ENCODE assay signal across 11 mouse cellular contexts in the genomic region with DNA sequence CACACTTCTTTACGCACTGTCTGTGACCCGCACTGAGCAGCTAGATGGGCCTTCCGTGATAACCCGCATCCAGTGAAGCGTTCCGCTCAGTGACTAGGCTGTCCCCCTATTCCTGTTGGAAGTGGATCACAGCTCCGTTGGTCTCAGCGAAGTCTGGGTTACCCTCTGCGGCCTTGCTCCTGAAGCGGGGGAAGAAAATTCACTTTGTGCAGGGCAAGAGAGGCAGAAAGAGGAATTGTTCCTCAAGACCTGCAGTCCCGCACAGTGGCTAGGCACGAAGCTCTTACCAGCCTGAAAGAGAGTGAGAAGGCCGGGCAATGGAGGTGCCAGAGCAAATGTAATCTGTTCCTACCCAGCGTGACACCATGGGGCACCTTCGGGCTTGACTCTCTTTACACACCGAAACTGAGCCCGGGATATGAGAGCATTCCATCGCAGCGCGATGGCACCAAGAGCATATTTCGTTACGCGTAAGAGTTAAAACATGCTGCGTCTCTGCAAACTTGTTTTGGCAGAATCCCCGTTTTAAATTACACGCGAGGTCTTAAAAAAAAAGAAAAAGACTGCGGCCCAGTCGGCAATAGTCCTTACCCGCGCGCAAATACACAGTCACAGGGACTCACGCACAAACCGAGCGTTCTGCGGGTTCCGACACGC. TPM values are rescaled to one million over a fixed set of nuclear protein-coding genes. Genes with fewer than 3 reads are reported as not detected.
DNase-seq lines count a peak whose midpoint lies in the region; ATAC-seq lines count a peak whose summit lies in the region.
"Had no signal": no experiment of that assay in that cellular context is flagged by ENCODE, and none has a peak within 500 bp of the region (broad histone marks: within the 10 kb centered on the region; RNA-seq: fewer than 3 reads in every experiment).

No protein-coding gene starts in this region.

- no peak for DNase-seq in heart, adult 11 months
- DNase-seq in embryonic facial prominence, embryonic 11.5 days (ENCODE audit: low spot score), result no peak
- no peak for DNase-seq in intestine, embryonic 14.5 days (ENCODE audit: low spot score)
- no peak for DNase-seq in cerebellum, postnatal 14 days
- DNase-seq in right cerebral cortex, postnatal 10 days (ENCODE audit: low spot score in 2 of 2), result no peak
- DNase-seq in adrenal gland, postnatal 25 days, result no peak
- DNase-seq: adrenal gland, adult 2 months had no signal

- peak overlapping the region; percentile 70 for H3K4me2 ChIP-seq in heart, embryonic 12.5 days
- H3K4me2 ChIP-seq in embryonic facial prominence, embryonic 11.5 days (ENCODE audit: low read depth, low read length), result peak overlapping the region; percentile 87
- H3K4me2 ChIP-seq in intestine, embryonic 14.5 days (ENCODE audit: low read length), result peak overlapping the region; percentile 72
- peak overlapping the region; percentile 48 for H3K4me2 ChIP-seq in midbrain, embryonic 15.5 days

- H3K9ac ChIP-seq in heart, embryonic 12.5 days, result no peak overlapping the region
- H3K9ac ChIP-seq in embryonic facial prominence, embryonic 11.5 days (replicated peaks; ENCODE audit: low read length), result no peak overlapping the region; the same call in 1 of the 2 replicates
- H3K9ac ChIP-seq in intestine, embryonic 14.5 days (ENCODE audit: low read length), result no peak overlapping the region
- no peak overlapping the region for H3K9ac ChIP-seq in midbrain, embryonic 15.5 days

- no peak overlapping the region for H3K27ac ChIP-seq in heart, embryonic 12.5 days (ENCODE audit: poor library complexity, severe bottlenecking)
- H3K27ac ChIP-seq in embryonic facial prominence, embryonic 11.5 days (replicated peaks; ENCODE audit: low read depth, low read length), result no peak overlapping the region
- H3K27ac ChIP-seq in intestine, embryonic 14.5 days (ENCODE audit: low read depth), result no peak overlapping the region
- H3K27ac ChIP-seq in midbrain, embryonic 15.5 days, result no peak overlapping the region

- no peaks in the 10 kb centered on the region for H3K36me3 ChIP-seq in heart, embryonic 12.5 days
- H3K36me3 ChIP-seq in embryonic facial prominence, embryonic 11.5 days (replicated peaks; ENCODE audit: control insufficient read depth, insufficient read depth, low read depth, low read length), result no peaks in the 10 kb centered on the region
- H3K36me3 ChIP-seq in intestine, embryonic 14.5 days (ENCODE audit: control insufficient read depth, insufficient read depth, low read length), result no peaks in the 10 kb centered on the region
- no peaks in the 10 kb centered on the region for H3K36me3 ChIP-seq in midbrain, embryonic 15.5 days (replicated peaks)

- ATAC-seq in heart, embryonic 12.5 days (ENCODE audit: insufficient number of reproducible peaks, low FRiP score), result no peak
- no peak for ATAC-seq in embryonic facial prominence, embryonic 11.5 days (replicated peaks; ENCODE audit: insufficient number of reproducible peaks, low FRiP score, low TSS enrichment, low read depth)
- ATAC-seq in intestine, embryonic 14.5 days (replicated peaks; ENCODE audit: low FRiP score, low TSS enrichment, low read depth), result no peak
- ATAC-seq in midbrain, embryonic 15.5 days (replicated peaks), result no peak

- WGBS in heart, embryonic 12.5 days, result 2% methylated on average over 38 of the region's 38 CpGs
- 2% methylated on average over 38 of the region's 38 CpGs for WGBS in embryonic facial prominence, embryonic 11.5 days
- WGBS in intestine, embryonic 14.5 days, result 2% methylated on average over 38 of the region's 38 CpGs
- 1% methylated on average over 38 of the region's 38 CpGs for WGBS in midbrain, embryonic 15.5 days

- H3K27me3 ChIP-seq in heart, embryonic 12.5 days (replicated peaks), result peaks cover 100% of the 10 kb centered on the region
- H3K27me3 ChIP-seq in embryonic facial prominence, embryonic 11.5 days (ENCODE audit: control insufficient read depth, insufficient read depth, low read length), result peaks cover 96% of the 10 kb centered on the region
- H3K27me3 ChIP-seq in intestine, embryonic 14.5 days (replicated peaks; ENCODE audit: control insufficient read depth, insufficient read depth, low read length), result peaks cover 100% of the 10 kb centered on the region
- H3K27me3 ChIP-seq in midbrain, embryonic 15.5 days (replicated peaks), result peaks cover 100% of the 10 kb centered on the region

- H3K4me3 ChIP-seq in heart, embryonic 12.5 days, result peak overlapping the region; percentile 49
- peak overlapping the region; percentile 55 for H3K4me3 ChIP-seq in embryonic facial prominence, embryonic 11.5 days (ENCODE audit: low read depth, low read length)
- peak overlapping the region; percentile 51 for H3K4me3 ChIP-seq in intestine, embryonic 14.5 days (ENCODE audit: low read depth, low read length)
- H3K4me3 ChIP-seq in midbrain, embryonic 15.5 days, result peak overlapping the region; percentile 38

- peaks cover 28% of the 10 kb centered on the region for H3K4me1 ChIP-seq in heart, embryonic 12.5 days (replicated peaks)
- peaks cover 7% of the 10 kb centered on the region for H3K4me1 ChIP-seq in embryonic facial prominence, embryonic 11.5 days (ENCODE audit: control insufficient read depth, insufficient read depth, low read length)
- H3K4me1 ChIP-seq in intestine, embryonic 14.5 days (replicated peaks; ENCODE audit: control insufficient read depth, insufficient read depth, low read length), result peaks cover 2% of the 10 kb centered on the region; the same call in 1 of the 2 replicates
- peaks cover 24% of the 10 kb centered on the region for H3K4me1 ChIP-seq in midbrain, embryonic 15.5 days

- peaks cover 7% of the 10 kb centered on the region; the same call in 1 of the 2 replicates for H3K9me3 ChIP-seq in heart, embryonic 12.5 days (replicated peaks)
- H3K9me3 ChIP-seq in embryonic facial prominence, embryonic 11.5 days (replicated peaks; ENCODE audit: control insufficient read depth, low read length), result no peaks in the 10 kb centered on the region
- 0 out of 2 replicates have a peak, but pooled peaks cover 2% of the 10 kb centered on the region for H3K9me3 ChIP-seq in intestine, embryonic 14.5 days (ENCODE audit: control insufficient read depth, low read length)
- no peaks in the 10 kb centered on the region for H3K9me3 ChIP-seq in midbrain, embryonic 15.5 days

RNA-seq across cellular contexts. Expression of gene Hmx1, which starts 0.9 kb away (rescaled TPM):
- polyA plus RNA-seq in heart, embryonic 12.5 days (2016; fragmentation: Nextera tagmentation; extraction: Ambion mirVana), result not detected in 2 replicates
- 11.8 and 12.3 TPM in 2 replicates for polyA plus RNA-seq in embryonic facial prominence, embryonic 11.5 days (2014; fragmentation: Nextera tagmentation; extraction: Ambion mirVana)
- polyA plus RNA-seq in intestine, embryonic 14.5 days (2014; fragmentation: Nextera tagmentation; extraction: Ambion mirVana), result not detected in 2 replicates
- not detected in 2 replicates for polyA plus RNA-seq in midbrain, embryonic 15.5 days (2015; fragmentation: Nextera tagmentation; extraction: Ambion mirVana)
- not detected in 2 replicates for total RNA-seq in adrenal gland, postnatal 25 days (2021)
- total RNA-seq: adrenal gland, adult 2 months had no signal
- polyA plus RNA-seq: adrenal gland, adult 2 months; C2C12; large intestine, adult 2 months had no signal

Comparison
In these comparisons a context has a peak if more than half of its experiments do, and no peak if none do; other contexts are left out.
1. RNA of gene Hmx1, which starts 0.9 kb away (polyA plus RNA-seq): 11.8 to 12.3 TPM in embryonic facial prominence, embryonic 11.5 days; not detected in midbrain, embryonic 15.5 days, not detected in heart, embryonic 12.5 days and not detected in intestine, embryonic 14.5 days; every median in the first group is over 10 times any median in the second.
2. Peak in every context shown above with its lines, with median percentiles within 50 percentile points of each other: H3K4me2 ChIP-seq and H3K4me3 ChIP-seq.